Mouse (Mus musculus) liver, adult 2 months (tissue): ENCODE data around the gene Zfp277.

Experiments
- CTCF ChIP-seq: fragments of 200-500 bp; IDR thresholded peaks from 2 replicates; pipeline ENCODE4 v1.5.1; 2011; ENCODE audit warnings: low read depth, low read length, control low read depth
- POLR2A ChIP-seq: fragments of 200-500 bp; IDR thresholded peaks from 2 replicates; pipeline ENCODE4 v1.6.1; 2011; ENCODE audit warnings: low read length, control low read depth; ENCODE audit not compliant: insufficient read depth; ENCODE audit errors: extremely low read depth

GRCm38 (mm10) chr12:40463828-40464227, 18.1 kb upstream of the Zfp277 start:
- TF ChIP-seq CTCF (no peak), POLR2A (no peak)
